Mouse (Mus musculus) MN1 (cell line): ENCODE data around the gene Adk.
"Not testable (repeated sequence)": the region's sequence is repeated elsewhere in the genome, so short reads cannot be mapped to it uniquely, and the experiment has no call there.

Source experiments
- DNase-seq: peaks from one replicate; pipeline ENCODE4 v3.0.0-alpha.2; 2016; ENCODE audit warnings: low spot score

Adk gene

GRCm38 (mm10) chr14:21488426-21489115, 436.2 kb downstream of the Adk start:
- not testable (repeated sequence) for DNase-seq

- DNase-seq = no peak
Observed at GRCm38 (mm10) chr14:21489116-21489485, 436.7 kb downstream of the Adk start.

GRCm38 (mm10) chr14:21490141-21490540, 437.8 kb downstream of the Adk start:
- no peak for DNase-seq
